Mouse (Mus musculus): ENCODE data around the gene Tecpr2. TPM values are rescaled to one million over a fixed set of nuclear protein-coding genes. Genes with fewer than 3 reads are reported as not detected.
A peak's percentile ranks its signal among the peaks of the same experiment; 100 is the strongest.

Gene Tecpr2
- polyA plus RNA-seq, 1 experiment from 2014 or later, result 5.0 TPM

- no peak overlapping the region for H3K4me3 ChIP-seq
- no peak overlapping the region for H3K27ac ChIP-seq
- no peaks in the 10 kb centered on the region for H3K27me3 ChIP-seq
- WGBS, result 85% methylated on average over 8 of the region's 8 CpGs
- H3K4me1 ChIP-seq, result no peaks in the 10 kb centered on the region
- no peak for ATAC-seq (ENCODE audit: insufficient number of reproducible peaks, insufficient read depth, low FRiP score, low TSS enrichment, low read depth)
- no peaks in the 10 kb centered on the region for H3K9me3 ChIP-seq
- H3K9ac ChIP-seq, result no peak overlapping the region
- no peak overlapping the region for H3K4me2 ChIP-seq
- no peaks in the 10 kb centered on the region for H3K36me3 ChIP-seq
These were observed 94.7 kb downstream of the Tecpr2 start for GRCm38 (mm10) chr12:110983714-110984113.

- Histone ChIP-seq H3K27ac (no peak overlapping the region), H3K36me3 (no peaks in the 10 kb centered on the region), H3K4me1 (no peaks in the 10 kb centered on the region), H3K9me3 (no peaks in the 10 kb centered on the region), H3K27me3 (no peaks in the 10 kb centered on the region), H3K4me3 (no peak overlapping the region), H3K4me2 (no peak overlapping the region), H3K9ac (no peak overlapping the region)
- 60% methylated on average over 4 of the region's 4 CpGs for WGBS
- no peak for ATAC-seq (ENCODE audit: insufficient number of reproducible peaks, insufficient read depth, low FRiP score, low TSS enrichment, low read depth)
These were observed 95.5 kb downstream of the Tecpr2 start for GRCm38 (mm10) chr12:110984598-110984997.

GRCm38 (mm10) chr12:110985141-110985540 lies 96.1 kb downstream of the Tecpr2 start:
- Histone ChIP-seq H3K27me3 (no peaks in the 10 kb centered on the region), H3K4me1 (no peaks in the 10 kb centered on the region), H3K36me3 (no peaks in the 10 kb centered on the region), H3K9me3 (no peaks in the 10 kb centered on the region), H3K9ac (no peak overlapping the region), H3K4me3 (no peak overlapping the region), H3K4me2 (no peak overlapping the region), H3K27ac (no peak overlapping the region)
- 77% methylated on average over 9 of the region's 9 CpGs for WGBS
- ATAC-seq (ENCODE audit: insufficient number of reproducible peaks, insufficient read depth, low FRiP score, low TSS enrichment, low read depth), result no peak

- Histone ChIP-seq H3K9me3 (no peaks in the 10 kb centered on the region), H3K4me1 (peaks cover 6% of the 10 kb centered on the region; the same call in 1 of the 2 replicates), H3K4me2 (no peak overlapping the region), H3K9ac (no peak overlapping the region), H3K4me3 (no peak overlapping the region), H3K27ac (no peak overlapping the region), H3K36me3 (no peaks in the 10 kb centered on the region), H3K27me3 (no peaks in the 10 kb centered on the region)
- ATAC-seq (ENCODE audit: insufficient number of reproducible peaks, insufficient read depth, low FRiP score, low TSS enrichment, low read depth), result no peak
- 78% methylated on average over 11 of the region's 11 CpGs for WGBS
These were observed 97.7 kb downstream of the Tecpr2 start for GRCm38 (mm10) chr12:110986536-110987425.

GRCm38 (mm10) chr12:110989409-110989808 lies 100.3 kb downstream of the Tecpr2 start:
- WGBS, result 85% methylated on average over 3 of the region's 3 CpGs
- no peaks in the 10 kb centered on the region for H3K27me3 ChIP-seq
- no peak overlapping the region for H3K4me3 ChIP-seq
- no peak overlapping the region for H3K4me2 ChIP-seq
- no peaks in the 10 kb centered on the region for H3K36me3 ChIP-seq
- no peak overlapping the region for H3K27ac ChIP-seq
- H3K9ac ChIP-seq, result no peak overlapping the region
- H3K4me1 ChIP-seq, result peaks cover 7% of the 10 kb centered on the region; the same call in 1 of the 2 replicates
- H3K9me3 ChIP-seq, result no peaks in the 10 kb centered on the region
- no peak for ATAC-seq (ENCODE audit: insufficient number of reproducible peaks, insufficient read depth, low FRiP score, low TSS enrichment, low read depth)

- Histone ChIP-seq H3K4me2 (no peak overlapping the region), H3K4me1 (peaks cover 7% of the 10 kb centered on the region; the same call in 1 of the 2 replicates), H3K4me3 (no peak overlapping the region), H3K9ac (no peak overlapping the region), H3K27ac (no peak overlapping the region), H3K9me3 (no peaks in the 10 kb centered on the region), H3K36me3 (no peaks in the 10 kb centered on the region), H3K27me3 (no peaks in the 10 kb centered on the region)
- no peak for ATAC-seq (ENCODE audit: insufficient number of reproducible peaks, insufficient read depth, low FRiP score, low TSS enrichment, low read depth)
- WGBS, result 93% methylated on average over 7 of the region's 7 CpGs
These were observed 101.4 kb downstream of the Tecpr2 start for GRCm38 (mm10) chr12:110990500-110990899.

- Histone ChIP-seq H3K9me3 (no peaks in the 10 kb centered on the region), H3K36me3 (no peaks in the 10 kb centered on the region), H3K4me1 (peaks cover 7% of the 10 kb centered on the region; the same call in 1 of the 2 replicates), H3K9ac (peak overlapping the region; percentile 74), H3K27ac (peak overlapping the region; percentile 69), H3K27me3 (no peaks in the 10 kb centered on the region), H3K4me3 (peak overlapping the region; percentile 58), H3K4me2 (peak overlapping the region; percentile 67)
- 4% methylated on average over 23 of the region's 23 CpGs for WGBS
- peak; percentile 78 for ATAC-seq (ENCODE audit: insufficient number of reproducible peaks, insufficient read depth, low FRiP score, low TSS enrichment, low read depth)
These were observed 102.5 kb downstream of the Tecpr2 start for GRCm38 (mm10) chr12:110991361-110992127.

GRCm38 (mm10) chr12:110992128-110992553 lies 103.1 kb downstream of the Tecpr2 start:
- Histone ChIP-seq H3K36me3 (no peaks in the 10 kb centered on the region), H3K9me3 (no peaks in the 10 kb centered on the region), H3K9ac (peak overlapping the region; percentile 74), H3K27ac (peak overlapping the region; percentile 69), H3K4me2 (peak overlapping the region; percentile 67), H3K27me3 (no peaks in the 10 kb centered on the region), H3K4me1 (peaks cover 7% of the 10 kb centered on the region; the same call in 1 of the 2 replicates), H3K4me3 (peak overlapping the region; percentile 58)
- peak; percentile 85 for ATAC-seq (ENCODE audit: insufficient number of reproducible peaks, insufficient read depth, low FRiP score, low TSS enrichment, low read depth)
- 0% methylated on average over 24 of the region's 24 CpGs for WGBS

GRCm38 (mm10) chr12:110992771-110993170 lies 103.7 kb downstream of the Tecpr2 start:
- Histone ChIP-seq H3K4me1 (peaks cover 7% of the 10 kb centered on the region; the same call in 1 of the 2 replicates), H3K27ac (no peak overlapping the region), H3K4me3 (peak overlapping the region; percentile 58), H3K27me3 (no peaks in the 10 kb centered on the region), H3K4me2 (peak overlapping the region; percentile 67), H3K36me3 (no peaks in the 10 kb centered on the region), H3K9ac (peak overlapping the region; percentile 74; the same call in 1 of the 2 replicates), H3K9me3 (0 out of 2 replicates have a peak, but pooled peaks cover 3% of the 10 kb centered on the region)
- no peak for ATAC-seq (ENCODE audit: insufficient number of reproducible peaks, insufficient read depth, low FRiP score, low TSS enrichment, low read depth)
- WGBS, result 72% methylated on average over 12 of the region's 12 CpGs

- no peak overlapping the region for H3K27ac ChIP-seq
- H3K9me3 ChIP-seq, result 0 out of 2 replicates have a peak, but pooled peaks cover 7% of the 10 kb centered on the region
- H3K9ac ChIP-seq, result peak overlapping the region; percentile 74; the same call in 1 of the 2 replicates
- H3K4me3 ChIP-seq, result no peak overlapping the region
- no peak overlapping the region for H3K4me2 ChIP-seq
- peaks cover 7% of the 10 kb centered on the region; the same call in 1 of the 2 replicates for H3K4me1 ChIP-seq
- ATAC-seq (ENCODE audit: insufficient number of reproducible peaks, insufficient read depth, low FRiP score, low TSS enrichment, low read depth), result no peak
- H3K27me3 ChIP-seq, result no peaks in the 10 kb centered on the region
- WGBS, result 82% methylated on average over 3 of the region's 3 CpGs
- H3K36me3 ChIP-seq, result no peaks in the 10 kb centered on the region
These were observed 104.2 kb downstream of the Tecpr2 start for GRCm38 (mm10) chr12:110993226-110993625.

- 38% methylated on average over 12 of the region's 12 CpGs for WGBS
- ATAC-seq (ENCODE audit: insufficient number of reproducible peaks, insufficient read depth, low FRiP score, low TSS enrichment, low read depth), result no peak
These were observed 105.6 kb downstream of the Tecpr2 start for GRCm38 (mm10) chr12:110994666-110995065.

More at GRCm38 (mm10) chr12:110994666-110995065, 105.6 kb downstream of the Tecpr2 start:
- Histone ChIP-seq H3K27ac (no peak overlapping the region), H3K9me3 (peaks cover 12% of the 10 kb centered on the region; the same call in 1 of the 2 replicates), H3K4me1 (peaks cover 7% of the 10 kb centered on the region; the same call in 1 of the 2 replicates), H3K4me3 (no peak overlapping the region), H3K27me3 (no peaks in the 10 kb centered on the region), H3K36me3 (no peaks in the 10 kb centered on the region), H3K9ac (no peak overlapping the region), H3K4me2 (no peak overlapping the region)

All from embryonic facial prominence, embryonic 13.5 days (tissue).